Mouse (Mus musculus): ENCODE measurements at regions not wholly inside any gene's neighbourhood (a gene's known extent, or its start where the extent isn't known, plus 50 kb on each side); places are given as distances from the start of the nearest gene placed in this dataset.

- DNase-seq: no peak
- Histone ChIP-seq H3K4me3 (ENCODE audit: insufficient read depth, low read depth, low read length) (no peak overlapping the region), H3K36me3 (ENCODE audit: control insufficient read depth, insufficient read depth, low read length) (no peaks in the 10 kb centered on the region), H3K4me1 (ENCODE audit: control insufficient read depth, insufficient read depth, low read length) (no peaks in the 10 kb centered on the region), H3K27ac (ENCODE audit: insufficient read depth, low read depth, low read length) (no peak overlapping the region), H3K27me3 (replicated peaks; ENCODE audit: control insufficient read depth, insufficient read depth, low read length) (no peaks in the 10 kb centered on the region)
- 85% methylated on average over 1 of the region's 1 CpGs for WGBS
- TF ChIP-seq CTCF (conservative IDR thresholded peaks at IDR 0.05; ENCODE audit: insufficient read depth, insufficient read length, low read depth, low read length) (no peak), POLR2A (IDR thresholded peaks at IDR 0.05; ENCODE audit: low read depth, low read length) (no peak)
These were observed 313.9 kb upstream of the Dph6 start for GRCm38 (mm10) chr2:114968651-114969050.

- H3K4me1 ChIP-seq (ENCODE audit: control insufficient read depth, insufficient read depth, low read length): no peaks in the 10 kb centered on the region
- H3K27ac ChIP-seq (ENCODE audit: insufficient read depth, low read depth, low read length): no peak overlapping the region
- no peak overlapping the region for H3K4me3 ChIP-seq (ENCODE audit: insufficient read depth, low read depth, low read length)
- H3K27me3 ChIP-seq (replicated peaks; ENCODE audit: control insufficient read depth, insufficient read depth, low read length): no peaks in the 10 kb centered on the region
- no peak for DNase-seq
- no peaks in the 10 kb centered on the region for H3K36me3 ChIP-seq (ENCODE audit: control insufficient read depth, insufficient read depth, low read length)
- no peak for TF ChIP-seq CTCF (conservative IDR thresholded peaks at IDR 0.05; ENCODE audit: insufficient read depth, insufficient read length, low read depth, low read length)
- TF ChIP-seq POLR2A (IDR thresholded peaks at IDR 0.05; ENCODE audit: low read depth, low read length): no peak
These were observed 338.7 kb upstream of the Dph6 start for GRCm38 (mm10) chr2:114993419-114993818.

GRCm38 (mm10) chr2:114993882-114994281 lies 339.1 kb upstream of the Dph6 start:
- H3K27me3 ChIP-seq (replicated peaks; ENCODE audit: control insufficient read depth, insufficient read depth, low read length): no peaks in the 10 kb centered on the region
- no peaks in the 10 kb centered on the region for H3K4me1 ChIP-seq (ENCODE audit: control insufficient read depth, insufficient read depth, low read length)
- DNase-seq: no peak
- H3K27ac ChIP-seq (ENCODE audit: insufficient read depth, low read depth, low read length): no peak overlapping the region
- H3K4me3 ChIP-seq (ENCODE audit: insufficient read depth, low read depth, low read length): no peak overlapping the region
- no peaks in the 10 kb centered on the region for H3K36me3 ChIP-seq (ENCODE audit: control insufficient read depth, insufficient read depth, low read length)
- 98% methylated on average over 2 of the region's 2 CpGs for WGBS
- TF ChIP-seq POLR2A (IDR thresholded peaks at IDR 0.05; ENCODE audit: low read depth, low read length) (no peak), CTCF (conservative IDR thresholded peaks at IDR 0.05; ENCODE audit: insufficient read depth, insufficient read length, low read depth, low read length) (no peak)

GRCm38 (mm10) chr2:114994691-114995347 lies 340.1 kb upstream of the Dph6 start:
- DNase-seq: no peak
- WGBS: 86% methylated on average over 2 of the region's 2 CpGs
- no peaks in the 10 kb centered on the region for H3K36me3 ChIP-seq (ENCODE audit: control insufficient read depth, insufficient read depth, low read length)
- no peaks in the 10 kb centered on the region for H3K4me1 ChIP-seq (ENCODE audit: control insufficient read depth, insufficient read depth, low read length)
- TF ChIP-seq CTCF (conservative IDR thresholded peaks at IDR 0.05; ENCODE audit: insufficient read depth, insufficient read length, low read depth, low read length): no peak
- TF ChIP-seq POLR2A (IDR thresholded peaks at IDR 0.05; ENCODE audit: low read depth, low read length): no peak
- H3K27ac ChIP-seq (ENCODE audit: insufficient read depth, low read depth, low read length): no peak overlapping the region
- H3K4me3 ChIP-seq (ENCODE audit: insufficient read depth, low read depth, low read length): no peak overlapping the region
- no peaks in the 10 kb centered on the region for H3K27me3 ChIP-seq (replicated peaks; ENCODE audit: control insufficient read depth, insufficient read depth, low read length)

GRCm38 (mm10) chr2:115013916-115014315 lies 359.2 kb upstream of the Dph6 start:
- no peaks in the 10 kb centered on the region for H3K4me1 ChIP-seq (ENCODE audit: control insufficient read depth, insufficient read depth, low read length)
- DNase-seq: no peak
- 97% methylated on average over 1 of the region's 1 CpGs for WGBS
- no peaks in the 10 kb centered on the region for H3K27me3 ChIP-seq (replicated peaks; ENCODE audit: control insufficient read depth, insufficient read depth, low read length)
- no peak overlapping the region for H3K27ac ChIP-seq (ENCODE audit: insufficient read depth, low read depth, low read length)
- TF ChIP-seq POLR2A (IDR thresholded peaks at IDR 0.05; ENCODE audit: low read depth, low read length): no peak
- TF ChIP-seq CTCF (conservative IDR thresholded peaks at IDR 0.05; ENCODE audit: insufficient read depth, insufficient read length, low read depth, low read length): no peak
- no peak overlapping the region for H3K4me3 ChIP-seq (ENCODE audit: insufficient read depth, low read depth, low read length)
- no peaks in the 10 kb centered on the region for H3K36me3 ChIP-seq (ENCODE audit: control insufficient read depth, insufficient read depth, low read length)

- no peaks in the 10 kb centered on the region for H3K27me3 ChIP-seq (replicated peaks; ENCODE audit: control insufficient read depth, insufficient read depth, low read length)
- H3K27ac ChIP-seq (ENCODE audit: insufficient read depth, low read depth, low read length): no peak overlapping the region
- H3K4me1 ChIP-seq (ENCODE audit: control insufficient read depth, insufficient read depth, low read length): no peaks in the 10 kb centered on the region
- DNase-seq: no peak
- no peaks in the 10 kb centered on the region for H3K36me3 ChIP-seq (ENCODE audit: control insufficient read depth, insufficient read depth, low read length)
- WGBS: 96% methylated on average over 3 of the region's 3 CpGs
- H3K4me3 ChIP-seq (ENCODE audit: insufficient read depth, low read depth, low read length): no peak overlapping the region
- TF ChIP-seq CTCF (conservative IDR thresholded peaks at IDR 0.05; ENCODE audit: insufficient read depth, insufficient read length, low read depth, low read length) (no peak), POLR2A (IDR thresholded peaks at IDR 0.05; ENCODE audit: low read depth, low read length) (no peak)
These were observed 372.0 kb upstream of the Dph6 start for GRCm38 (mm10) chr2:115026777-115027176.

GRCm38 (mm10) chr2:115031134-115031533 lies 376.4 kb upstream of the Dph6 start:
- TF ChIP-seq CTCF (conservative IDR thresholded peaks at IDR 0.05; ENCODE audit: insufficient read depth, insufficient read length, low read depth, low read length): no peak
- Histone ChIP-seq H3K27ac (ENCODE audit: insufficient read depth, low read depth, low read length) (no peak overlapping the region), H3K27me3 (replicated peaks; ENCODE audit: control insufficient read depth, insufficient read depth, low read length) (no peaks in the 10 kb centered on the region), H3K4me1 (ENCODE audit: control insufficient read depth, insufficient read depth, low read length) (no peaks in the 10 kb centered on the region), H3K36me3 (ENCODE audit: control insufficient read depth, insufficient read depth, low read length) (no peaks in the 10 kb centered on the region), H3K4me3 (ENCODE audit: insufficient read depth, low read depth, low read length) (no peak overlapping the region)
- WGBS: 57% methylated on average over 2 of the region's 2 CpGs
- DNase-seq: no peak
